Mouse (Mus musculus): ENCODE measurements around the gene Dnase2b.

GRCm38 (mm10) chr3:146655111-146655577 lies 39.7 kb upstream of the Dnase2b start:
- TF ChIP-seq FLI1 (IDR thresholded peaks at IDR 0.05; ENCODE audit: low read length) (no peak), GATA1 (IDR thresholded peaks at IDR 0.05; ENCODE audit: borderline replicate concordance, low read length) (no peak; the same call in 2 of the 3 replicates)
